Mouse (Mus musculus): ENCODE results near the gene Sdk2. TPM values are rescaled to one million over a fixed set of nuclear protein-coding genes. Genes with fewer than 3 reads are reported as not detected.

Gene Sdk2
- polyA plus RNA-seq, 1 experiment: 3.0 TPM

- Histone ChIP-seq H3K4me1 (ENCODE audit: control insufficient read depth, insufficient read depth, insufficient read length) (no peaks in the 10 kb centered on the region), H3K27me3 (ENCODE audit: control insufficient read depth, insufficient read depth, low read length) (no peaks in the 10 kb centered on the region), H3K36me3 (ENCODE audit: control insufficient read depth, insufficient read depth, low read length) (no peaks in the 10 kb centered on the region), H3K27ac (ENCODE audit: insufficient read depth, low read length) (no peak overlapping the region), H3K4me3 (ENCODE audit: extremely low read depth, insufficient read depth, insufficient read length) (no peak overlapping the region)
- no peak for DNase-seq (ENCODE audit: low read depth in 1 of 2, low spot score in 2 of 2)
- TF ChIP-seq CTCF (IDR thresholded peaks at IDR 0.05; ENCODE audit: extremely low read depth, insufficient read depth, insufficient read length, insufficient replicate concordance): no peak
- TF ChIP-seq POLR2A (IDR thresholded peaks at IDR 0.05; ENCODE audit: low read depth, low read length): no peak
- 62% methylated on average over 11 of the region's 11 CpGs for WGBS
Measured at GRCm38 (mm10) chr11:114019087-114019486, 47.8 kb downstream of the Sdk2 start.

GRCm38 (mm10) chr11:114016889-114017392, 49.9 kb downstream of the Sdk2 start:
- no peaks in the 10 kb centered on the region for H3K27me3 ChIP-seq (ENCODE audit: control insufficient read depth, insufficient read depth, low read length)
- no peak overlapping the region for H3K27ac ChIP-seq (ENCODE audit: insufficient read depth, low read length)
- WGBS: 71% methylated on average over 14 of the region's 14 CpGs
- DNase-seq (ENCODE audit: low read depth in 1 of 2, low spot score in 2 of 2): no peak
- no peaks in the 10 kb centered on the region for H3K36me3 ChIP-seq (ENCODE audit: control insufficient read depth, insufficient read depth, low read length)
- no peak overlapping the region for H3K4me3 ChIP-seq (ENCODE audit: extremely low read depth, insufficient read depth, insufficient read length)
- no peak for TF ChIP-seq POLR2A (IDR thresholded peaks at IDR 0.05; ENCODE audit: low read depth, low read length)
- no peak for TF ChIP-seq CTCF (IDR thresholded peaks at IDR 0.05; ENCODE audit: extremely low read depth, insufficient read depth, insufficient read length, insufficient replicate concordance)
- no peaks in the 10 kb centered on the region for H3K4me1 ChIP-seq (ENCODE audit: control insufficient read depth, insufficient read depth, insufficient read length)

- Histone ChIP-seq H3K4me3 (ENCODE audit: extremely low read depth, insufficient read depth, insufficient read length) (no peak overlapping the region), H3K36me3 (ENCODE audit: control insufficient read depth, insufficient read depth, low read length) (no peaks in the 10 kb centered on the region), H3K27me3 (ENCODE audit: control insufficient read depth, insufficient read depth, low read length) (no peaks in the 10 kb centered on the region), H3K27ac (ENCODE audit: insufficient read depth, low read length) (no peak overlapping the region), H3K4me1 (ENCODE audit: control insufficient read depth, insufficient read depth, insufficient read length) (no peaks in the 10 kb centered on the region)
- DNase-seq (ENCODE audit: low read depth in 1 of 2, low spot score in 2 of 2): no peak
- WGBS: 56% methylated on average over 15 of the region's 15 CpGs
- TF ChIP-seq POLR2A (IDR thresholded peaks at IDR 0.05; ENCODE audit: low read depth, low read length): no peak
Measured at GRCm38 (mm10) chr11:114016108-114016888, 50.5 kb downstream of the Sdk2 start.

GRCm38 (mm10) chr11:114011523-114011922, 55.3 kb downstream of the Sdk2 start:
- 73% methylated on average over 9 of the region's 9 CpGs for WGBS
- H3K4me3 ChIP-seq (ENCODE audit: extremely low read depth, insufficient read depth, insufficient read length): no peak overlapping the region
- H3K27me3 ChIP-seq (ENCODE audit: control insufficient read depth, insufficient read depth, low read length): no peaks in the 10 kb centered on the region
- H3K4me1 ChIP-seq (ENCODE audit: control insufficient read depth, insufficient read depth, insufficient read length): no peaks in the 10 kb centered on the region
- H3K27ac ChIP-seq (ENCODE audit: insufficient read depth, low read length): no peak overlapping the region
- no peaks in the 10 kb centered on the region for H3K36me3 ChIP-seq (ENCODE audit: control insufficient read depth, insufficient read depth, low read length)
- TF ChIP-seq POLR2A (IDR thresholded peaks at IDR 0.05; ENCODE audit: low read depth, low read length): no peak
- no peak for DNase-seq (ENCODE audit: low read depth in 1 of 2, low spot score in 2 of 2)

GRCm38 (mm10) chr11:114005879-114006278, 61.0 kb downstream of the Sdk2 start:
- no peak overlapping the region for H3K4me3 ChIP-seq (ENCODE audit: extremely low read depth, insufficient read depth, insufficient read length)
- no peak overlapping the region for H3K27ac ChIP-seq (ENCODE audit: insufficient read depth, low read length)
- no peaks in the 10 kb centered on the region for H3K36me3 ChIP-seq (ENCODE audit: control insufficient read depth, insufficient read depth, low read length)
- H3K27me3 ChIP-seq (ENCODE audit: control insufficient read depth, insufficient read depth, low read length): no peaks in the 10 kb centered on the region
- no peaks in the 10 kb centered on the region for H3K4me1 ChIP-seq (ENCODE audit: control insufficient read depth, insufficient read depth, insufficient read length)
- 71% methylated on average over 12 of the region's 12 CpGs for WGBS
- TF ChIP-seq POLR2A (IDR thresholded peaks at IDR 0.05; ENCODE audit: low read depth, low read length) (no peak), CTCF (IDR thresholded peaks at IDR 0.05; ENCODE audit: extremely low read depth, insufficient read depth, insufficient read length, insufficient replicate concordance) (no peak)
- no peak for DNase-seq (ENCODE audit: low read depth in 1 of 2, low spot score in 2 of 2)

GRCm38 (mm10) chr11:114004651-114005050, 62.2 kb downstream of the Sdk2 start:
- no peak overlapping the region for H3K27ac ChIP-seq (ENCODE audit: insufficient read depth, low read length)
- TF ChIP-seq CTCF (IDR thresholded peaks at IDR 0.05; ENCODE audit: extremely low read depth, insufficient read depth, insufficient read length, insufficient replicate concordance) (no peak), POLR2A (IDR thresholded peaks at IDR 0.05; ENCODE audit: low read depth, low read length) (no peak)
- no peak overlapping the region for H3K4me3 ChIP-seq (ENCODE audit: extremely low read depth, insufficient read depth, insufficient read length)
- no peaks in the 10 kb centered on the region for H3K27me3 ChIP-seq (ENCODE audit: control insufficient read depth, insufficient read depth, low read length)
- H3K4me1 ChIP-seq (ENCODE audit: control insufficient read depth, insufficient read depth, insufficient read length): no peaks in the 10 kb centered on the region
- 84% methylated on average over 7 of the region's 7 CpGs for WGBS
- DNase-seq (ENCODE audit: low read depth in 1 of 2, low spot score in 2 of 2): no peak
- no peaks in the 10 kb centered on the region for H3K36me3 ChIP-seq (ENCODE audit: control insufficient read depth, insufficient read depth, low read length)

GRCm38 (mm10) chr11:114003195-114003594, 63.7 kb downstream of the Sdk2 start:
- no peaks in the 10 kb centered on the region for H3K4me1 ChIP-seq (ENCODE audit: control insufficient read depth, insufficient read depth, insufficient read length)
- no peak for DNase-seq (ENCODE audit: low read depth in 1 of 2, low spot score in 2 of 2)
- no peak overlapping the region for H3K4me3 ChIP-seq (ENCODE audit: extremely low read depth, insufficient read depth, insufficient read length)
- TF ChIP-seq CTCF (IDR thresholded peaks at IDR 0.05; ENCODE audit: extremely low read depth, insufficient read depth, insufficient read length, insufficient replicate concordance) (no peak), POLR2A (IDR thresholded peaks at IDR 0.05; ENCODE audit: low read depth, low read length) (no peak)
- no peak overlapping the region for H3K27ac ChIP-seq (ENCODE audit: insufficient read depth, low read length)
- no peaks in the 10 kb centered on the region for H3K27me3 ChIP-seq (ENCODE audit: control insufficient read depth, insufficient read depth, low read length)
- 64% methylated on average over 3 of the region's 3 CpGs for WGBS
- no peaks in the 10 kb centered on the region for H3K36me3 ChIP-seq (ENCODE audit: control insufficient read depth, insufficient read depth, low read length)
